Mouse (Mus musculus) myocyte (in vitro differentiated cells): ENCODE data around the gene Fiz1. TPM values are rescaled to one million over a fixed set of nuclear protein-coding genes. Genes with fewer than 3 reads are reported as not detected.
"Not testable (repeated sequence)": the region's sequence is repeated elsewhere in the genome, so short reads cannot be mapped to it uniquely, and the experiment has no call there.

ENCODE experiments used
- H3K27me3 ChIP-seq: one replicate; pipeline ENCODE4 v1.6.1; 2011; ENCODE audit not compliant: control insufficient read depth, insufficient read depth, insufficient read length
- H3K36me3 ChIP-seq: one replicate; pipeline ENCODE4 v1.6.1; 2011; ENCODE audit not compliant: control insufficient read depth, insufficient read depth
- H3K4me2 ChIP-seq: one replicate; pipeline ENCODE4 v1.6.1; 2011; ENCODE audit warnings: low read depth, control low read depth
- H3K4me3 ChIP-seq: one replicate; pipeline ENCODE4 v1.5.1; 2011; ENCODE audit warnings: mild to moderate bottlenecking, control low read depth, moderate library complexity
- H3K79me2 ChIP-seq: one replicate; pipeline ENCODE4 v1.6.1; 2011; ENCODE audit not compliant: control insufficient read depth, insufficient read depth
- H3ac ChIP-seq: one replicate; pipeline ENCODE4 v1.6.1; 2011; ENCODE audit not compliant: control insufficient read depth, insufficient read length
- CEBPB ChIP-seq: IDR thresholded peaks from 2 replicates; pipeline ENCODE4 v1.6.1; 2011; ENCODE audit warnings: mild to moderate bottlenecking, moderate library complexity; ENCODE audit not compliant: poor library complexity, insufficient read depth, severe bottlenecking
- E2F4 ChIP-seq: IDR thresholded peaks from one replicate; pipeline ENCODE4 v1.6.1; 2011; ENCODE audit warnings: mild to moderate bottlenecking, control low read depth, moderate library complexity; ENCODE audit not compliant: insufficient read depth
- MAX ChIP-seq: IDR thresholded peaks from one replicate; pipeline ENCODE4 v1.6.1; 2011; ENCODE audit warnings: low read depth, mild to moderate bottlenecking, control low read depth
- MYOD1 ChIP-seq, 3 experiments: IDR thresholded peaks; one replicate each; pipeline ENCODE4 v1.6.1; 2011; ENCODE audit warnings: control low read depth in 2 of 3, low read depth in 2 of 3, mild to moderate bottlenecking in 2 of 3, moderate library complexity in 1 of 3; ENCODE audit not compliant: insufficient read length in 2 of 3, control insufficient read depth in 1 of 3
- MYOG ChIP-seq, 3 experiments: IDR thresholded peaks; one replicate each; pipeline ENCODE4 v1.6.1; 2011; ENCODE audit warnings: control low read depth in 2 of 3, low read depth in 2 of 3, mild to moderate bottlenecking in 2 of 3; ENCODE audit not compliant: insufficient read length in 2 of 3, control insufficient read depth in 1 of 3, insufficient read depth in 1 of 3
- POLR2A ChIP-seq: IDR thresholded peaks from one replicate; pipeline ENCODE4 v1.6.1; 2011; ENCODE audit warnings: low read depth, mild to moderate bottlenecking, control low read depth, moderate library complexity; ENCODE audit not compliant: insufficient read length
- POLR2AphosphoS2 ChIP-seq: IDR thresholded peaks from one replicate; pipeline ENCODE4 v1.6.1; 2011; ENCODE audit warnings: low read depth, control low read depth; ENCODE audit not compliant: insufficient read length
- REST ChIP-seq: IDR thresholded peaks from one replicate; pipeline ENCODE4 v1.6.1; 2011; ENCODE audit warnings: mild to moderate bottlenecking, control low read depth, moderate library complexity; ENCODE audit not compliant: insufficient read depth, insufficient read length
- SRF ChIP-seq: IDR thresholded peaks from one replicate; pipeline ENCODE4 v1.6.1; 2011; ENCODE audit warnings: low read depth; ENCODE audit not compliant: control insufficient read depth, insufficient read length
- TCF12 ChIP-seq: IDR thresholded peaks from one replicate; pipeline ENCODE4 v1.6.1; 2011; ENCODE audit warnings: mild to moderate bottlenecking, control low read depth; ENCODE audit not compliant: poor library complexity, insufficient read depth, severe bottlenecking
- TCF3 ChIP-seq: IDR thresholded peaks from one replicate; pipeline ENCODE4 v1.6.1; 2011; ENCODE audit warnings: low read depth, control low read depth; ENCODE audit not compliant: insufficient read length
- USF1 ChIP-seq: IDR thresholded peaks from one replicate; pipeline ENCODE4 v1.6.1; 2011; ENCODE audit warnings: low read depth, mild to moderate bottlenecking, control low read depth, moderate library complexity
- polyA plus RNA-seq: library from polyadenylated mRNA; unstranded; fragments of >200 nt; fragmentation: generic; extraction: Trizol; gene quantifications from one replicate; pipeline ENCODE4 v1.2.1, GENCODE M21; 2012; ENCODE audit warnings: missing spikeins

Fiz1 gene
- polyA plus RNA-seq, 1 experiment, result 22.8 TPM

GRCm38 (mm10) chr7:5015118-5016001 lies 863 bp upstream of the Fiz1 start, which contains the start of gene Gm44973:
TSS of gene Gm44973 (plus strand) at chr7:5015496.
- Histone ChIP-seq H3K4me3 (peak within 1 kb of the TSS; percentile 74), H3K36me3 (peaks cover 6% of the 10 kb centered on the region), H3K4me2 (peak within 1 kb of the TSS; percentile 95), H3K79me2 (peaks cover 22% of the 10 kb centered on the region), H3ac (peak within 1 kb of the TSS; percentile 66), H3K27me3 (no peaks in the 10 kb centered on the region)
- TF ChIP-seq MYOD1 (IDR thresholded peaks at IDR 0.05; ENCODE audit: control insufficient read depth in 1 of 3, insufficient read length in 2 of 3, low read depth in 2 of 3), result peak in 1 of 3 experiments; percentile 3
- no peak for TF ChIP-seq POLR2AphosphoS2
- peak; percentile 38 for TF ChIP-seq POLR2A
- TF ChIP-seq MYOG (IDR thresholded peaks at IDR 0.05; ENCODE audit: control insufficient read depth in 1 of 3, insufficient read depth in 1 of 3, insufficient read length in 2 of 3, low read depth in 2 of 3), result peak in 1 of 3 experiments; percentile 15
- no peak for TF ChIP-seq TCF12
- no peak for TF ChIP-seq REST
- no peak for TF ChIP-seq TCF3
- TF ChIP-seq E2F4, result no peak
- TF ChIP-seq SRF, result no peak
- no peak for TF ChIP-seq USF1
- TF ChIP-seq CEBPB, result no peak
- TF ChIP-seq MAX, result no peak

GRCm38 (mm10) chr7:5012681-5013513 lies 1.6 kb downstream of the Fiz1 start:
- TF ChIP-seq POLR2AphosphoS2 (no peak), SRF (no peak), POLR2A (no peak), USF1 (no peak), REST (no peak), TCF12 (no peak), MYOG (IDR thresholded peaks at IDR 0.05; ENCODE audit: control insufficient read depth in 1 of 3, insufficient read depth in 1 of 3, insufficient read length in 2 of 3, low read depth in 2 of 3) (no peak), CEBPB (no peak), MAX (no peak), TCF3 (no peak), E2F4 (no peak), MYOD1 (IDR thresholded peaks at IDR 0.05; ENCODE audit: control insufficient read depth in 1 of 3, insufficient read length in 2 of 3, low read depth in 2 of 3) (no peak)
- no peak overlapping the region for H3K4me2 ChIP-seq
- peak overlapping the region; percentile 74 for H3K4me3 ChIP-seq
- no peaks in the 10 kb centered on the region for H3K27me3 ChIP-seq
- H3ac ChIP-seq, result no peak overlapping the region
- peaks cover 6% of the 10 kb centered on the region for H3K36me3 ChIP-seq
- H3K79me2 ChIP-seq, result peaks cover 18% of the 10 kb centered on the region

GRCm38 (mm10) chr7:5008229-5008628 lies 6.3 kb downstream of the Fiz1 start:
- Histone ChIP-seq H3ac (no peak overlapping the region), H3K4me2 (no peak overlapping the region), H3K27me3 (no peaks in the 10 kb centered on the region), H3K79me2 (peaks cover 4% of the 10 kb centered on the region), H3K36me3 (peaks cover 13% of the 10 kb centered on the region), H3K4me3 (no peak overlapping the region)
- TF ChIP-seq E2F4 (no peak), POLR2AphosphoS2 (no peak), TCF3 (no peak)

GRCm38 (mm10) chr7:5002876-5003275 lies 11.6 kb downstream of the Fiz1 start:
- H3K4me3 ChIP-seq, H3K4me2 ChIP-seq, H3ac ChIP-seq, H3K36me3 ChIP-seq, H3K27me3 ChIP-seq, H3K79me2 ChIP-seq: not testable (repeated sequence)

- no peaks in the 10 kb centered on the region for H3K27me3 ChIP-seq
- no peak overlapping the region for H3K4me2 ChIP-seq
- no peaks in the 10 kb centered on the region for H3K79me2 ChIP-seq
- TF ChIP-seq REST (no peak), SRF (no peak), MYOD1 (IDR thresholded peaks at IDR 0.05; ENCODE audit: control insufficient read depth in 1 of 3, insufficient read length in 2 of 3, low read depth in 2 of 3) (no peak), POLR2AphosphoS2 (no peak), MAX (no peak), CEBPB (no peak), TCF12 (no peak), MYOG (IDR thresholded peaks at IDR 0.05; ENCODE audit: control insufficient read depth in 1 of 3, insufficient read depth in 1 of 3, insufficient read length in 2 of 3, low read depth in 2 of 3) (no peak), TCF3 (no peak), POLR2A (no peak), E2F4 (no peak), USF1 (no peak)
- no peak overlapping the region for H3K4me3 ChIP-seq
- H3ac ChIP-seq, result no peak overlapping the region
- no peaks in the 10 kb centered on the region for H3K36me3 ChIP-seq
These were observed 14.6 kb downstream of the Fiz1 start for GRCm38 (mm10) chr7:4999876-5000275.
